Mouse (Mus musculus): ENCODE results near the gene Sh2b3.

The Sh2b3 gene

GRCm38 (mm10) chr5:121782467-121782866 lies 55.0 kb downstream of the Sh2b3 start:
- DNase-seq: no peak

- peak; percentile 11 for DNase-seq
These were observed 57.3 kb downstream of the Sh2b3 start for GRCm38 (mm10) chr5:121780180-121780579.

GRCm38 (mm10) chr5:121778485-121779119 lies 58.8 kb downstream of the Sh2b3 start:
- DNase-seq: no peak

- no peak for DNase-seq
These were observed 65.8 kb downstream of the Sh2b3 start for GRCm38 (mm10) chr5:121771611-121772010.

GRCm38 (mm10) chr5:121769827-121770226 lies 67.6 kb downstream of the Sh2b3 start:
- DNase-seq: peak; percentile 73

GRCm38 (mm10) chr5:121767564-121767963 lies 69.9 kb downstream of the Sh2b3 start:
- DNase-seq: no peak

GRCm38 (mm10) chr5:121766038-121766773 lies 71.2 kb downstream of the Sh2b3 start:
- no peak for DNase-seq

Measured in lung, postnatal 36 days (tissue).